Mouse (Mus musculus): ENCODE measurements at regions not wholly inside any gene's neighbourhood (a gene's known extent, or its start where the extent isn't known, plus 50 kb on each side); places are given as distances from the start of the nearest gene placed in this dataset.
A peak's percentile ranks its signal among the peaks of the same experiment; 100 is the strongest.

DNA sequence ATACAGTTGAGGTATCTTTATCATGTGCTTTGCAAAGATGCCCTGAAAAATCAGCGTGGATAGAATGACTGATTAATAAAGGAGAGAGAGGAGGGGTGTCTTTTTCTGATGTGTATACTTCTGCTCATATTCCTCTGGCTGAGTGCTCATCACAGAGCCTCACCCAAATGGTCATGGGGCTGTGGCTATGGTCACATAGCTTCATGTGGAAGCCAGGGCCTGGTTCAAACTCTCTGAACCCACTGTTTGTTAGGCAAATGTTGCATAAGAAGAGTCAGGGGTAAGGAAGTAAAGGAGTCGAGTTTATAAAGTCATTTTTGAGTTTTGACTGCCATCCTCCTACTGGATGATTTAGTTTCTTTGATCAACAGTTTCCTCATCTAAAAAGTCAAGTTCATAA, 221.0 kb downstream of the Fzd1 start:
- no peaks in the 10 kb centered on the region for H3K9me3 ChIP-seq
- no peak overlapping the region for H3K4me3 ChIP-seq
- H3K4me1 ChIP-seq: no peaks in the 10 kb centered on the region
- 77% methylated on average over 2 of the region's 2 CpGs for WGBS
- no peaks in the 10 kb centered on the region for H3K36me3 ChIP-seq
- H3K27me3 ChIP-seq (replicated peaks): no peaks in the 10 kb centered on the region
- no peak overlapping the region for H3K9ac ChIP-seq
- no peak for ATAC-seq (ENCODE audit: low FRiP score, low read depth)
- H3K4me2 ChIP-seq (replicated peaks): no peak overlapping the region
- no peak overlapping the region for H3K27ac ChIP-seq

DNA sequence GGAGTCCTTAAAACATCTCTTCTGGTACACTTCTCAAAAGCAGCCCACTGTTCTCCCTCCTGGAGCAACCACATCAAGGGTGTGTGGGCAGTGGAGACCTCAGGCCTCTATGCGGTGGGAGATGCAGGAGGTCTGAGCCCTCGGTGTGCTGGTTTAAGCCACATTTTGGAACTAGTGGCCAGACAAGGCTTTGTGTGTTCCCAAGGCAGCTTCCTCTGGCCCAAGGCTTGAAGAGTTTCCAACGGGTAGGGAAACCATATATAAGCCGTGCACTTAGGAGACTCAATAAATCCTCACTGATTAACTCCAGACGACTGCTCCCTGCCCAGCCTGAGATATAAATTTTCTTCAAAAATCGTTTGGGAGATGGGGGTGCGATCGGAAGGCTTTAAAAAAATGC, 221.9 kb downstream of the Fzd1 start:
- no peak for ATAC-seq (ENCODE audit: low FRiP score, low read depth)
- no peaks in the 10 kb centered on the region for H3K27me3 ChIP-seq (replicated peaks)
- H3K27ac ChIP-seq: no peak overlapping the region
- H3K4me2 ChIP-seq (replicated peaks): no peak overlapping the region
- H3K36me3 ChIP-seq: no peaks in the 10 kb centered on the region
- H3K9me3 ChIP-seq: no peaks in the 10 kb centered on the region
- no peak overlapping the region for H3K4me3 ChIP-seq
- no peak overlapping the region for H3K9ac ChIP-seq
- no peaks in the 10 kb centered on the region for H3K4me1 ChIP-seq
- 53% methylated on average over 8 of the region's 8 CpGs for WGBS

DNA sequence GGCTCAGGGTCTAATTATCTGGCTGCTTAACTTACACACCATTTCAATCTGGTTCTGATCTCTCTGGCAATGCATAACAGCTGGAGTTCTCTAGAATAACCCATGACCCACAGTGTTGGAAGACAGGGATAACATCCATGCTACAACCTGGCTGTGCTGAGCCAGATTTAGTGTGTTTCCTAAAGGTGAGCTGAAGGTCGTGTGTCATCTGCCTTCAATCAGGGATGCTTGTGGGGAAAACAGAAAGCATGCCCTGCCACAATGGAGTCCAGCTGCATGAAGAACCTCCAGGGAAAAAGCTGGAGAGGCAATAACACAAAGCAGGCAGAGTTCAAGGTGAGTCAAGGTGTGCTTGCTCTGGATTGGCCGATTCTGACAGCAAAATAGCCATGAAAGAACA, 223.3 kb downstream of the Fzd1 start:
- Histone ChIP-seq H3K4me1 (peaks cover 4% of the 10 kb centered on the region; the same call in 1 of the 2 replicates), H3K9ac (no peak overlapping the region), H3K27me3 (replicated peaks) (no peaks in the 10 kb centered on the region), H3K36me3 (no peaks in the 10 kb centered on the region), H3K9me3 (no peaks in the 10 kb centered on the region), H3K4me3 (no peak overlapping the region), H3K4me2 (replicated peaks) (no peak overlapping the region), H3K27ac (no peak overlapping the region)
- WGBS: 84% methylated on average over 2 of the region's 2 CpGs
- no peak for ATAC-seq (ENCODE audit: low FRiP score, low read depth)

DNA sequence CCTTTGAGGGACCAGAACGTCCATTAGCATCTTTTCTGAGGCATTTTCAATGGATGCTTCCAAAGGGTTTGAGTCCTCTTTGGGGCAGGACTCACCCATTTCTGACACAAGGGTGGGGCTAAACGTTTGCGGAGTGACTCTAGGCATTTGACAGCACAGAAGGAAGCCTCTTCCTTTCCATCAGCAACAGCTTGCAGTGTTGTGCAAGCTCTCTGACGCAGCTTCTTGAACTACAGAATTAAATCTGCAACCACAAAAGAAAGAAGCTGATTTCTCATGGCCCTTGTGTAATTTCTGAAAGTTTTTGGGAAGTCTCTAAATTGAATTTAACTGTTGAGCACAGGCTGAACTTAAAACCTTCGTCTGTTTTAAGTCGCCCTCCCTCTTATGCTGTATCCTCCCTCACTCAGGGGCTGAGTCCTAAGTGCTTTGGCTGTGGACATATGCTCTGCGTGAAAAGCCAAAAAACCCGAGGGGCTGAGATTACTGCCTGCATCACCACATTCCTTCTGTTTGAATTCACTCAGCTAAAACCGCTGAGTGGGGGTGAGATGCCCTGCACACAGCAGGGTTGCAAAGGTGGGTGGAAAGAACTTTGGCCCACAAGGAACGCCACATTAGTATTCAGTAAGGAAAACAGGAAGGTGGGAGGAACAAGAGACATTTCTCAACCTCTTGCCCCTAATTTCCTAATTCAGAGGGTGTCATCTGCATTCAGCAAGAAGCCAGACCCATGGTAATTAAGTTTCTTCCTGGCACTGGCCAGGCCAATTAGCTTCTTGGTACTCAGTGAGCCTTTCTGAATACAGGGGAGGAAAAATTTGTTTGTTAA, 227.4 kb downstream of the Fzd1 start:
- H3K27me3 ChIP-seq (replicated peaks): no peaks in the 10 kb centered on the region
- no peak overlapping the region for H3K27ac ChIP-seq
- no peak overlapping the region for H3K4me2 ChIP-seq (replicated peaks)
- H3K9ac ChIP-seq: no peak overlapping the region
- no peaks in the 10 kb centered on the region for H3K9me3 ChIP-seq
- H3K4me3 ChIP-seq: no peak overlapping the region
- WGBS: 41% methylated on average over 10 of the region's 10 CpGs
- peaks cover 7% of the 10 kb centered on the region; the same call in 1 of the 2 replicates for H3K4me1 ChIP-seq
- no peak for ATAC-seq (ENCODE audit: low FRiP score, low read depth)
- no peaks in the 10 kb centered on the region for H3K36me3 ChIP-seq

DNA sequence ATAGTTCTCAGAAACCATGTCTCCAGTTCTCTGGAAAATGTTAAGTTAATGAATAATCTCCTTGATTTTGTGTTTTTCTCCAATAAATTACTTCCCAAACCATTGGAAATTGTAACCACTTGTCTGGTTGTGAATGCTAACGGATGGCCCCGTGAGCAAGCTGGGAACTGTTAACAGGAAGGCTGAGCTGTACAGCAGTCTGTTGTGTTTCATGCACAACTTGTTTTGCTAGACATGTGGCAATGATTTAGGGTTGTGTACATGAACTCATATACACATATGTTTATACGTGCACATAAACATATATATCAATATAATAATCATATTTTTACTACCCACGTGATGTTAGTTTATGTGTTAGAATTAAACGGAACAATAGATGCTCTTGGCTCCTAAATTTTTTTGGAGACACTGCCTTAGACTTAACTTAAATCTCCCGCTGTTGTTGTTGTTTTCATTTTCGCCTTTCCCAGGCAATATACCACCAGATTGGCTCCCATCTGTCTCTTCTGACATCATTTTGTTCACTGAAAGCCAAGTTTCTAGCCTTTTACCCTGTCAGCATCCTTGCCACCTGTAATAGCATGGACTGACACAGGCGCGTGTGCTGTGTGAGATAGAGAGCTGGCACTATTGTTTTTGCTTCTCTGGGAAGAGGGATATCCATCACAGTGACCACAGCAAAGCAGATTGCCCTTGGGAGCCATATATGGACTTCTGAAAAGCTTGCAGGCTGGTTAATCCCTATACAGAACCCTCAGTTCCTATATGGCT, 231.6 kb downstream of the Fzd1 start:
- H3K36me3 ChIP-seq: no peaks in the 10 kb centered on the region
- H3K9ac ChIP-seq: no peak overlapping the region
- H3K27ac ChIP-seq: no peak overlapping the region
- WGBS: 74% methylated on average over 9 of the region's 9 CpGs
- H3K4me2 ChIP-seq (replicated peaks): no peak overlapping the region
- no peaks in the 10 kb centered on the region for H3K9me3 ChIP-seq
- peaks cover 7% of the 10 kb centered on the region; the same call in 1 of the 2 replicates for H3K4me1 ChIP-seq
- ATAC-seq (ENCODE audit: low FRiP score, low read depth): no peak
- H3K4me3 ChIP-seq: no peak overlapping the region
- no peaks in the 10 kb centered on the region for H3K27me3 ChIP-seq (replicated peaks)

DNA sequence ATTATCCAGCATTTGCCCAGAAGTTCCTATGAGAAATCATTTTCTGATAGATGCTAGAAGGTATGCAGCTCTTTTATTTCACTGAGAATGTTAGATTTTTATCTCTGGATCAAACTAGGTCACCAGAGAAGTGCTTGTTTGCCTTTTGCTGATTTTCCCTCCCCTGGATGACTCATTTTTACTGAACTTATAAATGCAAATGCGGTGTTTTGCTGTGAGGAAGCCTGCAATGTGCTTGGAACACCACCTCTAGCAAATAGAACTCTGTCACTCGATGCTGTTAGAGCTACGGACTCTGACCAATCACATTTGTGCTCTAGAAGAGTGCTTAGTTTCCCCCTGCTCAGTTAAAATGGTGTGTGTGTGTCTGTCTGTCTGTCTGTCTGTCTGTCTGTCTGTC, 257.2 kb downstream of the Fzd1 start:
- Histone ChIP-seq H3K9ac (no peak overlapping the region), H3K27me3 (replicated peaks) (no peaks in the 10 kb centered on the region), H3K4me2 (replicated peaks) (no peak overlapping the region), H3K27ac (no peak overlapping the region), H3K4me1 (peaks cover 18% of the 10 kb centered on the region), H3K4me3 (no peak overlapping the region), H3K36me3 (no peaks in the 10 kb centered on the region), H3K9me3 (no peaks in the 10 kb centered on the region)
- no peak for ATAC-seq (ENCODE audit: low FRiP score, low read depth)
- 87% methylated on average over 3 of the region's 3 CpGs for WGBS

DNA sequence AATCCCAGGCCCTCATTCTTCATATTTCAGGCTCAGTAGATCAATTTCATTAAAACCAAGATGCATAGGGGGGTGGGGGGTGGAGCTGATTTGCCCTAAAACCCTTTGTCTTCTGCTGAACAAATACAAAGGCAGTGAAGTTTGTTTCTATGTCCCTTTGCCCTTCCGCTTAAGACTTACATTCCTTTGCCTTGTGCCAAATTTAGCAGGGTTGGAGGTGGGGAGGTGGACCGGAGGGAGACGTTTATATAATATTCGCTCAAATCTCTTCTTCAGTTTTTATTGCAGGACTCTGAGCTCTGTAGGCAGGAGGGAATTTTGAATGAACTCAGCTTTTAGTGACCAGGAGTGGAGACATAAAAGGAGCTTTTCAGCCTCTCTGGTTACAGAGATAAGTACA, 258.8 kb downstream of the Fzd1 start:
- Histone ChIP-seq H3K4me2 (replicated peaks) (no peak overlapping the region), H3K9me3 (no peaks in the 10 kb centered on the region), H3K27me3 (replicated peaks) (no peaks in the 10 kb centered on the region), H3K27ac (no peak overlapping the region), H3K9ac (no peak overlapping the region), H3K4me3 (no peak overlapping the region), H3K4me1 (peaks cover 25% of the 10 kb centered on the region), H3K36me3 (no peaks in the 10 kb centered on the region)
- WGBS: 27% methylated on average over 4 of the region's 4 CpGs
- no peak for ATAC-seq (ENCODE audit: low FRiP score, low read depth)

DNA sequence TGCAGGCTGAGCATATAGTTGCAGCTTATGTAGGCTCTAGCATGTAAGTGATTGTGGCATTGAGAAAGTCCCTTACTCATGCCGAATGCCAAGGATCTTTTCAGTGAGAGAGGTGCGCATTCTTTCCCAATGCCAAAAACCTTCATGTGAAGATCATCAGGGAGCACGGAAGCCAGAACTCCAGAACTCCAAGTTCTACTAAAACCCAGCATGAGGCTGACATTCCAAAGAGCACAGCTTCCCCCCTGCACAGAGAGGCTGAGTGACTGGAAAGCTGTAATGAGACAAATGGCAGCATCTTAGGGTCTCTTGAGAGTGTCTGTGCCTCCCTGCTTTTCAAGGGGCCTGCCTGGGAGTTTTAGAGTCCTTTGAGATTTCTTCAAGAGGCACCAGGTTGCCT, 259.4 kb downstream of the Fzd1 start:
- Histone ChIP-seq H3K27ac (no peak overlapping the region), H3K4me1 (peaks cover 25% of the 10 kb centered on the region), H3K9me3 (no peaks in the 10 kb centered on the region), H3K9ac (no peak overlapping the region), H3K27me3 (replicated peaks) (no peaks in the 10 kb centered on the region), H3K4me2 (replicated peaks) (no peak overlapping the region), H3K4me3 (no peak overlapping the region), H3K36me3 (no peaks in the 10 kb centered on the region)
- WGBS: 75% methylated on average over 3 of the region's 3 CpGs
- ATAC-seq (ENCODE audit: low FRiP score, low read depth): no peak

DNA sequence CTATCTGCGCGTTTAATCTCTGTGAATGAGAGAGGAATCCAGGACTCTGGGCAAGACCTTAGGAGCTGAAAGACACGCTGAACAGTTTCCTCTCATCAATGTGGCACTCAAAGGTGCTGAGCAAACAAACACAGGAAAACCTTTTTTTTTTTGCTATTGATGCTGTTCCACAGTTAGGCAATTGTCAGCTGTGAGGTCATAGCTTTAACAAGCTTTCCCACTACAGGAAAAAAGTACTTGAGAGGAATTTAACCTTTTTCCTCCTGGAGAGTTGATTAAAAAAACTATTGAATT, 261.0 kb downstream of the Fzd1 start:
- Histone ChIP-seq H3K27ac (no peak overlapping the region), H3K9ac (no peak overlapping the region), H3K4me1 (peaks cover 25% of the 10 kb centered on the region), H3K27me3 (replicated peaks) (no peaks in the 10 kb centered on the region), H3K9me3 (no peaks in the 10 kb centered on the region), H3K36me3 (no peaks in the 10 kb centered on the region), H3K4me3 (no peak overlapping the region), H3K4me2 (replicated peaks) (peak overlapping the region; percentile 36)
- no peak for ATAC-seq (ENCODE audit: low FRiP score, low read depth)
- 48% methylated on average over 3 of the region's 3 CpGs for WGBS

DNA sequence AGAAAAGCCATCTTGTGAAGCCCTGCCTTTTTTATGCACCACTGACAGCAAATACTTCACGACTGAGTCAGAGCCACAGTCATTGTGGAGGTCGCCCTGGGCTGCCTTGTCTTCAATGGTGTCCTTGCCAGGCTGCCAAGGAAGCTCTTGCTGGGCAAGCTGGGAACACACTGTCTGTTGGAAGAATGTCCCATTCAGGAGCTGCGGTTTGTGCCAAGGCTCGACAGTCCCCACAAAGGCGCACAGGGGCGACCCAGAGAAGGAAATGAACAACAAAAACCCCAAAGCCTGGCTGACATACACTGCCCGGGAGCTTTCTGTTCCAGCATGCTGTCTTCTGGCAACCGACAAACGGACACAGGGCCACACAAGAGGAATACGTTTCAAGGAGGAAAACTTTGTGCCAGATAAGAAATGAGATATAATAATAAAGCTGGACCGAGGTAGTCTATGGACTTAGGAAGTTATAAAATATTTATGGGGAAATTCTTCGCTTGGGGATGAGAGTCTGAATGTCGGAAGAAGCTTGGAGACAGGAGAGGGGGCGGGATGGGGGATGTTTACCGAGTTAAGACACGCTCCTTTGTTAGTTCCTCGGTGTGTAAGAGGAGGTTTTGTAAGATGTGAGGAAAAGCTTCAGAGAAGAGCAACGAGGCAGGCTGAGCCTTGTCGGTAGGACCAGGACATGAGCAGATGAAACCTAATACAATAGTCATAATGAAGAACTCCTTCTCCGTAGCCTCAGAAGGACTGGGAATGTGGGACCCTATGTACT, 261.5 kb downstream of the Fzd1 start:
- Histone ChIP-seq H3K4me1 (peaks cover 25% of the 10 kb centered on the region), H3K27me3 (replicated peaks) (no peaks in the 10 kb centered on the region), H3K4me2 (replicated peaks) (peak overlapping the region; percentile 36), H3K36me3 (no peaks in the 10 kb centered on the region), H3K9ac (no peak overlapping the region), H3K27ac (no peak overlapping the region), H3K4me3 (no peak overlapping the region), H3K9me3 (no peaks in the 10 kb centered on the region)
- WGBS: 26% methylated on average over 20 of the region's 20 CpGs
- peak; percentile 85 for ATAC-seq (ENCODE audit: low FRiP score, low read depth)

DNA sequence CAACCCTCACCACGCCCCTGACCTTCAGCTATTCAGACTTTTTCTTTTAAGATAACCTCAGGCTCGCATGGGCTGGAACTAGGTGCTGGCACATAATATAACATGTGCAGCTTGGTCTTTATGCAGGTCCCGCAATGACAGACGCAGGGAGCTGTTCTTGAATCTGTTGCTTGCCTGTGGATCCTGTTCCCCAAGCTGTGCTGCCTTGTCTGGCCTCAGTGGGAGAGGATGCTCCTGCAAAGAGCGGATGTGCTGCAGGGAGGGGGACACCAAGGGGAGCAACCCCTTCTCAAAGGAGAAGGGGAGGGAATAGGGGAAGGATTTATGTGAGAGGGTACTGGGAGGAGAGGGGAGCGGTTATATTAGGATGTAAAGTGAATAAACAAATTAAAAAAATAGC, 262.4 kb downstream of the Fzd1 start:
- Histone ChIP-seq H3K36me3 (no peaks in the 10 kb centered on the region), H3K4me1 (peaks cover 25% of the 10 kb centered on the region), H3K4me3 (no peak overlapping the region), H3K9ac (no peak overlapping the region), H3K4me2 (replicated peaks) (no peak overlapping the region), H3K27ac (no peak overlapping the region), H3K9me3 (no peaks in the 10 kb centered on the region), H3K27me3 (replicated peaks) (no peaks in the 10 kb centered on the region)
- WGBS: 40% methylated on average over 6 of the region's 6 CpGs
- peak; percentile 66 for ATAC-seq (ENCODE audit: low FRiP score, low read depth)

DNA sequence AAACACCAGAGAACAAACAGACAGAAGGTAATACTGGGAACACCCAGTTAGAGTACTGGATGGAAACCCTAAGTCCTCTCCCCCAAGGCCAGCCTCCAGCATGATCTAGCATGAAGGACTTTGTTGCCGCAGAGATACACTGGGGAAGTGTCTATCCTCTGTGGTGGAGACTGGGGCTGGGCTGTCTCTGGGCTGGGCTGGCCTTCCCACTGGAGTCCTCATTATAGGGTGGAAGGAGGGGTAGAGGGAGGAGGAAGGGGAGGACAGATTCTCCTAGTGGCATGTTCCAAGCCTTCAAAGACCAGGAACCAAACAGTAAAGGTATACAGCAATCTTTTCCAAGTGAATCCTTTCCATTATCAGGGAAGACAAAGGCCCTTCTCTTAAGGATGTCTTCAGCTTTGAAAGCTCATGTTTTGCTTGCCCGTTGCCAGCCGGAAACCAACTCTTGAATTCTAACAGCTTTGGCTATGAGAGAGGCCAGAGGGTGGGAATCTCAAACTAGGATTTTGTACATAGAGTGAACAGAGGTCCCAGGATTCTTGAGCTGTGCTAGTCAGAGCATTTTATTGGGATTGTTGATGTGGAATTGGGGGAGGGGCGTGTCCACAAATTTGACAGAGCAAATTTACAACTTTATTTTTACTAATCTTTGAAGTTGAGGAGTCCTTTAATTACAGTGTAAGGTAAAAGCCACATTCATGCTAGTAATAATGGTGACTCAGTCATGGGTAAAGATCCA, 271.3 kb downstream of the Fzd1 start:
- Histone ChIP-seq H3K36me3 (no peaks in the 10 kb centered on the region), H3K4me2 (replicated peaks) (no peak overlapping the region), H3K9me3 (no peaks in the 10 kb centered on the region), H3K27ac (no peak overlapping the region), H3K4me3 (no peak overlapping the region), H3K4me1 (peaks cover 10% of the 10 kb centered on the region), H3K9ac (no peak overlapping the region), H3K27me3 (replicated peaks) (no peaks in the 10 kb centered on the region)
- peak; percentile 30 for ATAC-seq (ENCODE audit: low FRiP score, low read depth)
- WGBS: 89% methylated on average over 4 of the region's 4 CpGs
